Mouse (Mus musculus) bone marrow macrophage, adult 2 months (primary cell): ENCODE results near the gene Cd68. TPM values are rescaled to one million over a fixed set of nuclear protein-coding genes. Genes with fewer than 3 reads are reported as not detected.
"Not testable (repeated sequence)": the region's sequence is repeated elsewhere in the genome, so short reads cannot be mapped to it uniquely, and the experiment has no call there.

ENCODE experiments used
- H3K27ac ChIP-seq: 2 replicates; pipeline ENCODE4 v1.5.1; 2012; ENCODE audit warnings: low read depth, low read length; ENCODE audit not compliant: insufficient read depth
- H3K4me1 ChIP-seq: 2 replicates; pipeline ENCODE4 v1.6.1; 2012; ENCODE audit warnings: low read length; ENCODE audit not compliant: control insufficient read depth, insufficient read depth
- H3K4me3 ChIP-seq: 2 replicates; pipeline ENCODE4 v1.5.1; 2012; ENCODE audit warnings: mild to moderate bottlenecking, low read length, moderate library complexity; ENCODE audit not compliant: insufficient read depth
- CTCF ChIP-seq: IDR thresholded peaks from 2 replicates; pipeline ENCODE4 v1.5.1; 2012; ENCODE audit warnings: low read depth, mild to moderate bottlenecking, low read length, moderate library complexity
- POLR2A ChIP-seq: IDR thresholded peaks from 2 replicates; pipeline ENCODE4 v1.6.1; 2012; ENCODE audit warnings: mild to moderate bottlenecking, low read depth, low read length, borderline replicate concordance
- polyA plus RNA-seq: library from polyadenylated mRNA; stranded (reverse); fragments of >200 nt; gene quantifications from 2 replicates; pipeline ENCODE4 v1.2.4, GENCODE M21; 2012; ENCODE audit not compliant: missing spikeins, insufficient read depth, insufficient read length

Cd68 gene
- polyA plus RNA-seq, 1 experiment = 1,598 TPM

DNA sequence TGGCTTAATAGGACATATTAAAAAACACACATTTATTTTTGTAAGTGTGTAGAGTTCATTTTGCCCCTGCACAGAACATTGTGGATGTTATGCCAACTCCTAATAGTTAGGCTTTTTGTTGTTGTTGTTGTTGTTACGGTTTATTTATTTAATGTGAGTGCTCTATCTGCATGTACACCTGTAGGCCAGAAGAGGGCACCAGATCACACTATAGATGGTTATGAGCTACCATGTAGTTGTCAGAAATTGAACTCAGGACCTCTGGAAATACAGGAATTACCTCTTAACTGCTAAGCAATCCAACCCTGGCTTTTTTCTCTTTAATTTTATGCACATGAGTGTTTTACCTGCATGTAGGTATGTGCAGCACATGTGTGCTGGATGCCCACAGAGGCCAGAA is 36.2 kb downstream of the Cd68 start:
- Histone ChIP-seq H3K27ac (no peak overlapping the region), H3K4me1 (peaks cover 13% of the 10 kb centered on the region), H3K4me3 (no peak overlapping the region)
- no peak for TF ChIP-seq CTCF
- TF ChIP-seq POLR2A = no peak

DNA sequence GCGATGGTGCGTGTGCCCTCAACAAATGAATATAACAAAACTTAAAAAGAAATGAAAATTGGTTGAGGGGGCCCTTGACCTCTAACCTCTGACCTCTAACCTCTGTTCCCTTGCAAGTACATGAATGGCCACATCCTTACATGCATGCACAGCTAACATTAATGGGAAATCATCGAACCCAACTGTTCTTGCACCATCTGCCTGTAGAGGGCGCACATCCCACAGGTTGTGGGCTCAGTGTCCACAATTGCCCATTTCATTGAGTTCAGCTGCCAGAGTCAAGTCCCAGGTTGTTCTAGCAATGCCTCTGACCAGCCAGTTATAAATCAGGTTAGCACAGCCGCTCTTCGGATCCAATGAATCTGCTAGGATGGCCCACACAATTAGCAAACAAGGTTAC is 37.7 kb downstream of the Cd68 start:
- peaks cover 11% of the 10 kb centered on the region for H3K4me1 ChIP-seq
- H3K4me3 ChIP-seq = no peak overlapping the region
- peak; percentile 93 for TF ChIP-seq CTCF
- TF ChIP-seq POLR2A = no peak
- no peak overlapping the region for H3K27ac ChIP-seq

DNA sequence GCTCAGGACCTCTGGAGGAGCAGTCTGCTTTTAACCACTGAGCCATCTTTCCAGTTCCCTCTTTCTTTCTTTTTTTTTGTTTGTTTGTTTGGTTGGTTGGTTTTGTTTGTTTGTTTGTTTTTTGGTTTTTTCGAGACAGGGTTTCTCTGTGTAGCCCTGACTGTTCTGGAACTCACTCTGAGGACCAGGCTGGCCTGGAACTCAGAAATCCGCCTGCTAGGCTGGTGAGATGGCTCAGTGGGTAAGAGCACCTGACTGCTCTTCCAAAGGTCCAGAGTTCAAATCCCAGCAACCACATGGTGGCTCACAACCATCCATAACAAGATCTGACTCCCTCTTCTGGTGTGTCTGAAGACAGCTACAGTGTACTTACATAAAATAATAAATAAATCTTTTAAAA is 41.6 kb downstream of the Cd68 start:
- H3K4me1 ChIP-seq, H3K4me3 ChIP-seq, H3K27ac ChIP-seq: not testable (repeated sequence)

- no peak overlapping the region for H3K4me3 ChIP-seq
- peaks cover 3% of the 10 kb centered on the region for H3K4me1 ChIP-seq
- no peak overlapping the region for H3K27ac ChIP-seq
- TF ChIP-seq CTCF (no peak), POLR2A (no peak)
Measured at GRCm38 (mm10) chr11:69623006-69623405, 42.9 kb downstream of the Cd68 start.

DNA sequence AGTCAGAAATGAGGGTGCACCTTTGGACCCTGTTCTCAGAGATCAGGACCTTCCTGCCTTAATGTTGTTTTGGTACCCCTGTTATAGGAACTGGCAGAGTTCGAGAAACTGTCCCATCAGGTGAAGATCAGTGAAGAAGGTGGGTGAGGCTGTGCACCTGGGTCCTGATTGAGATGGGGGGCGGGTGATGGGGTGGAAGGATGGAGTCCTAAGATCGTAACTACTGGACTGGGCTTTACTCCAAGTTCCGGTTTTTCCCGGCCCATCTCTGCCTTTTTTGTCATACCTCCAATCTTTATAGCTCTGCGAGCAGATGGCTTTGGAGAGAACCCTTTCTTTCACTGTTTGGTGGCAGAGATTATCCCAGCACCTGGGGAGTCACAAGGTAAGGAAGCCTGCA is 43.5 kb downstream of the Cd68 start:
- H3K4me3 ChIP-seq = peak overlapping the region; percentile 65
- no peak overlapping the region for H3K27ac ChIP-seq

DNA sequence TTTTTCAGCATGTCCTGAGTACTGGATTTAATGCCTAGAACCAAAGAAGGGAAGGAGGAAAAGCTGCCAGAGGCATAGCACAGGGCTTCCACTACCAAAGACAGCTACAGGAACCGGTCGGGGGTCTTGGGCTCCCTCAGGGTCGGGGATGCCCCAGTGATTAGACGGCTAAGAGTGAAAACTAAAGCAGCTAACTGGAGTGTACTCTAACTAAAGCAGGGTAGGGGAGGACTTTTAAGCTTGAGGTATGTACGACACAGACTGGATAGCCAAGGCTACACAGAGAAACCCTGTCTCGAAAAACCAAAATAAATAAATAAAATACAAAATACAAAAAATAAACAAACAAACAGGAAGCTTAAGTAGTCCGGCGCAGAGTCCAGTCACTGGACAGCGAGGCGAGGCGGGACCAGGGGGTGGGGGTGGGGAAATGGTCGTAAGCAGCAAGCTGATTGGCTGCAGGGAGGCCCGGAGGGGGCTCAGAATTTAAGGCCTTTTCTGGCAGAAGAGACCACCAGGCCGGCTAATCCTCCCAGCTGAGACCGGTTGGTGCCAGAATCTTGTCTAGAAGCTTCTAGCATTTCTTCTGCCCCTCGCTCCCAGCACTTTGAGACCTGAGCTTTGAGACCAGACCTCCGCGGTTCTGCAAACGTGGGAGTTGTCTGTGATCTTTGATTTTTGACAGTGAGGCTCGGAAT is 44.2 kb downstream of the Cd68 start, which contains the start of gene Sat2:
Gene Sat2 (plus strand): TSS at position 454 of the 698 bp plus-strand sequence.
- H3K4me3 ChIP-seq = peak within 1 kb of the TSS; percentile 65
- H3K4me1 ChIP-seq = peaks cover 3% of the 10 kb centered on the region
- no peak within 1 kb of the TSS for H3K27ac ChIP-seq
- TF ChIP-seq CTCF (no peak), POLR2A (no peak)

More for the DNA sequence above, 43.5 kb downstream of the Cd68 start:
- H3K4me1 ChIP-seq = peaks cover 3% of the 10 kb centered on the region
- TF ChIP-seq POLR2A (no peak), CTCF (no peak)

DNA sequence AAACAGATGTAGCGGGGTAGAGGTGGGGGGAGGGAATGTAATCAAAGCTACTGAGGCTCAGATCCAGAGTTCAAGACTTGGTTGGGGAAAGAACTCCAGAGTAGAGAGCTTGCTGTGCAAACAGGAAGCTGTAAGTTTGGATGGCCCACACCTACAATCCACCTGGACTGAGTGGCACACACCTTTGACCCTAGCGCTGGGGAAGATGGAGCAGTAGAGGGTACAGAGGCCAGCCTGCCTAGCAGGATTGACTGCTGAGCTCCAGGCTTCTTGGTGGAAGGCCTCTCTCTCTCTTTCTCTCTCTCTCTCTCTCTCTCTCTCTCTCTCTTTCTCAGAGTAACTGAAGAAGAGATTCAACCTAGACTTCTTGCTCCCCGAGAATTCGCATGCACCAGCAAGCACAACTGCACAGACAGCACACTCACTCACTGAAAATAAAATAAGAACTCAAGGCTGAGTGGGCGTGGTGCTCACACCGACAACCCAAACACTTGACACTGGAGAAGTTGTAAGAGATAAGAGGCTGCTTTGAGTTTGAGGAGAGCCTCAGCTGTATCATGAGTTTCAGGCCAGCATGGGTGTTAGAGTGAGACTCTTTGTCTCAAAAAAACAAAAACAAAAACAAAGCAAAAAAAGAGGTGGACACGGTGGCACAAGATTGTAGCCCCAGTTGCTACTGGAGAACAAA is 45.4 kb downstream of the Cd68 start:
- H3K4me3 ChIP-seq = no peak overlapping the region
- peaks cover 3% of the 10 kb centered on the region for H3K4me1 ChIP-seq
- TF ChIP-seq POLR2A (no peak), CTCF (no peak)
- no peak overlapping the region for H3K27ac ChIP-seq

- no peak for TF ChIP-seq POLR2A
- Histone ChIP-seq H3K27ac (no peak within 1 kb of the TSS), H3K4me3 (no peak within 1 kb of the TSS), H3K4me1 (peaks cover 3% of the 10 kb centered on the region)
Measured at GRCm38 (mm10) chr11:69617805-69618204, 48.1 kb downstream of the Cd68 start, which contains the start of gene Shbg. Gene Shbg, minus strand, starts transcription at chr11:69617905.

- TF ChIP-seq POLR2A = no peak
- no peak for TF ChIP-seq CTCF
- no peak overlapping the region for H3K4me3 ChIP-seq
- peaks cover 3% of the 10 kb centered on the region for H3K4me1 ChIP-seq
- H3K27ac ChIP-seq = no peak overlapping the region
Measured at GRCm38 (mm10) chr11:69616781-69617180, 49.2 kb downstream of the Cd68 start.

DNA sequence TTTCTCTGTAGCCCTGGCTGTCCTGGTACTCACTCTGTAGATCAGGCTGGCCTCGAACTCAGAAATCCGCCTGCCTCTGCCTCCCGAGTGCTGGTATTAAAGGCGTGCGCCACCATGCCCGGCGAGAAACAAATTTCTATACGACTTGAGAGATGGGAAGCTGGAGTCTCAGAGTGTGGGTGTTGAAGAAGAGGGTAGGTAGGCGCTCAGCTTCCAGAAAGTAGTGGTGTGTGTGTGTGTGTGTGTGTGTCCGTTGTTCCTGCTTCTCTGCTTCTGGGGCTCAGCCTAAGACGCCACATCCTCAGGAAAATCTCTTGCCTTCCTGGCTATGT is 51.7 kb downstream of the Cd68 start:
- not testable (repeated sequence) for H3K4me1 ChIP-seq, H3K4me3 ChIP-seq

More for the DNA sequence above, 51.7 kb downstream of the Cd68 start:
- H3K27ac ChIP-seq = not testable (repeated sequence)

Other genes with a start within 250 kb of the Cd68 start
- 0.72 and 0.76 TPM in 2 replicates for gene Dnah2, start 117.0 kb downstream of the Cd68 start, polyA plus RNA-seq
- 0.33 TPM in 1 of 2 replicates, not detected in the other for gene Efnb3, start 105.9 kb downstream of the Cd68 start, polyA plus RNA-seq
- 8.2 and 8.8 TPM in 2 replicates for gene Wrap53, start 85.9 kb downstream of the Cd68 start, polyA plus RNA-seq
- 76.1 and 79.7 TPM in 2 replicates for gene Trp53, start 85.8 kb downstream of the Cd68 start, polyA plus RNA-seq
- gene Atp1b2, start 60.2 kb downstream of the Cd68 start, polyA plus RNA-seq = not detected in 2 replicates
- gene Shbg, start 48.2 kb downstream of the Cd68 start, polyA plus RNA-seq = not detected in 2 replicates
- 2.5 and 4.3 TPM in 2 replicates for gene Sat2, start 44.1 kb downstream of the Cd68 start, polyA plus RNA-seq
- 54.1 and 64.6 TPM in 2 replicates for gene Fxr2, start 33.2 kb downstream of the Cd68 start, polyA plus RNA-seq
- not detected in 2 replicates for gene Sox15, start 10.8 kb downstream of the Cd68 start, polyA plus RNA-seq
- 64.2 and 68.9 TPM in 2 replicates for gene Mpdu1, start 3.5 kb downstream of the Cd68 start, polyA plus RNA-seq
- gene Eif4a1, start 6.3 kb upstream of the Cd68 start, polyA plus RNA-seq = 303 and 319 TPM in 2 replicates
- gene Senp3, start 15.9 kb upstream of the Cd68 start, polyA plus RNA-seq = 120 and 131 TPM in 2 replicates
- 20.8 and 23.9 TPM in 2 replicates for gene Tnfsf13, start 19.6 kb upstream of the Cd68 start, polyA plus RNA-seq
- gene Tnfsf12, start 29.7 kb upstream of the Cd68 start, polyA plus RNA-seq = 97.6 and 101 TPM in 2 replicates
- gene Tnfsfm13, start 29.9 kb upstream of the Cd68 start, polyA plus RNA-seq = 43.9 and 59.4 TPM in 2 replicates
- 46.5 and 69.7 TPM in 2 replicates for gene Polr2a, start 92.5 kb upstream of the Cd68 start, polyA plus RNA-seq
- gene Slc35g3, start 95.8 kb upstream of the Cd68 start, polyA plus RNA-seq = not detected in 2 replicates
- gene Zbtb4, start 99.8 kb upstream of the Cd68 start, polyA plus RNA-seq = 28.8 and 38.2 TPM in 2 replicates
- gene Chrnb1, start 129.8 kb upstream of the Cd68 start, polyA plus RNA-seq = 1.0 and 1.8 TPM in 2 replicates
- 27.9 and 29.7 TPM in 2 replicates for gene Fgf11, start 135.7 kb upstream of the Cd68 start, polyA plus RNA-seq
- gene Tmem102, start 139.5 kb upstream of the Cd68 start, polyA plus RNA-seq = not detected in 2 replicates
- not detected in 2 replicates for gene Gm39566, start 149.1 kb upstream of the Cd68 start, polyA plus RNA-seq
- not detected in 2 replicates for gene Spem2, start 152.3 kb upstream of the Cd68 start, polyA plus RNA-seq
- not detected in 2 replicates for gene Spem1, start 156.0 kb upstream of the Cd68 start, polyA plus RNA-seq
- gene Nlgn2, start 171.6 kb upstream of the Cd68 start, polyA plus RNA-seq = 9.9 and 10.9 TPM in 2 replicates
- gene Tmem256, start 172.4 kb upstream of the Cd68 start, polyA plus RNA-seq = 253 and 279 TPM in 2 replicates
- 58.6 and 68.1 TPM in 2 replicates for gene Plscr3, start 180.2 kb upstream of the Cd68 start, polyA plus RNA-seq
- not detected in 2 replicates for gene Tnk1, start 192.6 kb upstream of the Cd68 start, polyA plus RNA-seq
- not detected in 2 replicates for gene Tmem95, start 211.9 kb upstream of the Cd68 start, polyA plus RNA-seq
- gene Kctd11, start 215.3 kb upstream of the Cd68 start, polyA plus RNA-seq = 6.3 and 7.1 TPM in 2 replicates
- gene Acap1, start 229.4 kb upstream of the Cd68 start, polyA plus RNA-seq = 0.66 TPM in 1 of 2 replicates, not detected in the other
- 1.4 TPM in 1 of 2 replicates, not detected in the other for gene 2810408A11Rik, start 234.8 kb upstream of the Cd68 start, polyA plus RNA-seq
- gene Neurl4, start 234.9 kb upstream of the Cd68 start, polyA plus RNA-seq = 15.8 and 16.9 TPM in 2 replicates
- gene Gps2, start 247.7 kb upstream of the Cd68 start, polyA plus RNA-seq = 92.8 and 103 TPM in 2 replicates